Mouse (Mus musculus) E14TG2a.4 (cell line): Measurements from ENCODE around the gene Cdkn2d.
"Not testable (repeated sequence)": the region's sequence is repeated elsewhere in the genome, so short reads cannot be mapped to it uniquely, and the experiment has no call there.

ENCODE experiments used
- H3K27me3 ChIP-seq: 2 replicates; pipeline ENCODE4 v1.6.1; 2014; ENCODE audit warnings: low read length, control low read depth; ENCODE audit not compliant: insufficient read depth
- H3K36me3 ChIP-seq: 2 replicates; pipeline ENCODE4 v1.6.1; 2014; ENCODE audit warnings: low read length, control low read depth; ENCODE audit not compliant: insufficient read depth
- H3K4me1 ChIP-seq: replicated peaks from 2 replicates; pipeline ENCODE4 v1.6.1; 2014; ENCODE audit warnings: low read depth, low read length, control low read depth
- H3K4me3 ChIP-seq: replicated peaks from 2 replicates; pipeline ENCODE4 v1.5.1; 2014; ENCODE audit warnings: mild to moderate bottlenecking, low read length
- H3K9me3 ChIP-seq: 2 replicates; pipeline ENCODE4 v1.6.1; 2014; ENCODE audit warnings: low read length, control low read depth
- CTCF ChIP-seq: conservative IDR thresholded peaks from 2 replicates; pipeline ENCODE4 v1.5.1; 2014; ENCODE audit warnings: low read length
- NANOG ChIP-seq: IDR thresholded peaks from 2 replicates; pipeline ENCODE4 v1.6.1; 2014; ENCODE audit warnings: borderline replicate concordance, low read length, mixed read lengths
- POU5F1 ChIP-seq: IDR thresholded peaks from 2 replicates; pipeline ENCODE4 v1.6.1; 2014; ENCODE audit warnings: low read length, borderline replicate concordance

Cdkn2d gene

GRCm38 (mm10) chr9:21311695-21312094 is 20.5 kb upstream of the Cdkn2d start:
- no peaks in the 10 kb centered on the region for H3K36me3 ChIP-seq
- peaks cover 18% of the 10 kb centered on the region for H3K27me3 ChIP-seq

GRCm38 (mm10) chr9:21309150-21309741 is 18.0 kb upstream of the Cdkn2d start:
- Histone ChIP-seq H3K4me3 (peak overlapping the region; percentile 76), H3K36me3 (no peaks in the 10 kb centered on the region), H3K9me3 (peaks cover 7% of the 10 kb centered on the region; the same call in 1 of the 2 replicates), H3K4me1 (peaks cover 47% of the 10 kb centered on the region), H3K27me3 (peaks cover 18% of the 10 kb centered on the region)
- TF ChIP-seq CTCF (no peak), NANOG (no peak), POU5F1 (no peak)

More at GRCm38 (mm10) chr9:21311695-21312094, 20.5 kb upstream of the Cdkn2d start:
- Histone ChIP-seq H3K4me1 (peaks cover 66% of the 10 kb centered on the region), H3K9me3 (no peaks in the 10 kb centered on the region), H3K4me3 (peak overlapping the region; percentile 81)
- TF ChIP-seq CTCF = no peak
- TF ChIP-seq POU5F1 = no peak
- no peak for TF ChIP-seq NANOG

- peaks cover 7% of the 10 kb centered on the region; the same call in 1 of the 2 replicates for H3K9me3 ChIP-seq
- H3K4me3 ChIP-seq = no peak overlapping the region
- H3K27me3 ChIP-seq = no peaks in the 10 kb centered on the region
- no peak for TF ChIP-seq NANOG
- no peaks in the 10 kb centered on the region for H3K36me3 ChIP-seq
- peaks cover 20% of the 10 kb centered on the region for H3K4me1 ChIP-seq
Observed at GRCm38 (mm10) chr9:21305065-21305464, 13.9 kb upstream of the Cdkn2d start.

GRCm38 (mm10) chr9:21299014-21299413 is 7.8 kb upstream of the Cdkn2d start:
- no peaks in the 10 kb centered on the region for H3K9me3 ChIP-seq
- TF ChIP-seq CTCF = no peak
- no peak for TF ChIP-seq POU5F1
- no peak for TF ChIP-seq NANOG
- H3K36me3 ChIP-seq = 0 out of 2 replicates have a peak, but pooled peaks cover 3% of the 10 kb centered on the region
- no peak overlapping the region for H3K4me3 ChIP-seq
- no peaks in the 10 kb centered on the region for H3K27me3 ChIP-seq
- peaks cover 19% of the 10 kb centered on the region for H3K4me1 ChIP-seq

- Histone ChIP-seq H3K4me3 (peak overlapping the region; percentile 79; the same call in 1 of the 2 replicates), H3K9me3 (no peaks in the 10 kb centered on the region), H3K36me3 (peaks cover 12% of the 10 kb centered on the region), H3K4me1 (peaks cover 38% of the 10 kb centered on the region), H3K27me3 (no peaks in the 10 kb centered on the region)
- TF ChIP-seq NANOG (no peak), CTCF (no peak), POU5F1 (no peak)
Observed at GRCm38 (mm10) chr9:21292271-21292670, 1.1 kb upstream of the Cdkn2d start.

GRCm38 (mm10) chr9:21291868-21292267 is 661 bp upstream of the Cdkn2d start:
- peaks cover 14% of the 10 kb centered on the region for H3K36me3 ChIP-seq
- peaks cover 38% of the 10 kb centered on the region for H3K4me1 ChIP-seq
- peak overlapping the region; percentile 79 for H3K4me3 ChIP-seq
- H3K9me3 ChIP-seq, H3K27me3 ChIP-seq: not testable (repeated sequence)

GRCm38 (mm10) chr9:21290589-21290988 is 618 bp downstream of the Cdkn2d start:
- no peak for TF ChIP-seq CTCF
- no peak for TF ChIP-seq NANOG
- no peak for TF ChIP-seq POU5F1
- Histone ChIP-seq H3K27me3 (no peaks in the 10 kb centered on the region), H3K9me3 (no peaks in the 10 kb centered on the region), H3K4me3 (peak overlapping the region; percentile 90), H3K4me1 (peaks cover 48% of the 10 kb centered on the region), H3K36me3 (peaks cover 23% of the 10 kb centered on the region)

GRCm38 (mm10) chr9:21289337-21289671 is 1.9 kb downstream of the Cdkn2d start:
- H3K9me3 ChIP-seq = no peaks in the 10 kb centered on the region
- H3K36me3 ChIP-seq = peaks cover 35% of the 10 kb centered on the region
- peaks cover 61% of the 10 kb centered on the region for H3K4me1 ChIP-seq
- TF ChIP-seq POU5F1 = no peak
- no peak for TF ChIP-seq CTCF
- TF ChIP-seq NANOG = no peak
- H3K4me3 ChIP-seq = no peak overlapping the region
- H3K27me3 ChIP-seq = no peaks in the 10 kb centered on the region

- no peaks in the 10 kb centered on the region for H3K27me3 ChIP-seq
- TF ChIP-seq CTCF = no peak
- no peak for TF ChIP-seq NANOG
- no peak for TF ChIP-seq POU5F1
- H3K36me3 ChIP-seq = peaks cover 42% of the 10 kb centered on the region
- no peaks in the 10 kb centered on the region for H3K9me3 ChIP-seq
- H3K4me1 ChIP-seq = peaks cover 64% of the 10 kb centered on the region
- peak overlapping the region; percentile 98 for H3K4me3 ChIP-seq
Observed at GRCm38 (mm10) chr9:21288404-21289336, 2.5 kb downstream of the Cdkn2d start.
